Mouse (Mus musculus): Measurements from ENCODE around the gene Gtf2ird1. TPM values are rescaled to one million over a fixed set of nuclear protein-coding genes. Genes with fewer than 3 reads are reported as not detected.
"Not testable (repeated sequence)": the region's sequence is repeated elsewhere in the genome, so short reads cannot be mapped to it uniquely, and the experiment has no call there.

Gtf2ird1 gene
- polyA plus RNA-seq, 2 experiments, result 99.0 to 100 TPM

GRCm38 (mm10) chr5:134352527-134353001 lies 104.0 kb downstream of the Gtf2ird1 start:
- no peak overlapping the region for H3K4me3 ChIP-seq (replicated peaks; ENCODE audit: low read length)
- peak; percentile 34 for DNase-seq (ENCODE audit: low spot score)
- H3K27me3 ChIP-seq (ENCODE audit: control insufficient read depth, insufficient read depth, low read length), result no peaks in the 10 kb centered on the region
- 0 out of 2 replicates have a peak, but pooled peaks have one; percentile 33 for ATAC-seq (ENCODE audit: low FRiP score, low read depth)
- H3K4me2 ChIP-seq (replicated peaks; ENCODE audit: low read depth, low read length, severe bottlenecking), result no peak overlapping the region
- H3K9me3 ChIP-seq (ENCODE audit: control insufficient read depth, low read length), result no peaks in the 10 kb centered on the region
- H3K4me1 ChIP-seq (ENCODE audit: control insufficient read depth, insufficient read depth, low read length), result peaks cover 5% of the 10 kb centered on the region; the same call in 1 of the 2 replicates
- H3K27ac ChIP-seq (replicated peaks; ENCODE audit: low read depth, low read length), result no peak overlapping the region
- H3K9ac ChIP-seq (ENCODE audit: low read depth, low read length, severe bottlenecking), result no peak overlapping the region
- WGBS, result 65% methylated on average over 3 of the region's 3 CpGs
- H3K36me3 ChIP-seq (ENCODE audit: control insufficient read depth, insufficient read depth, low read length), result peaks cover 10% of the 10 kb centered on the region
- TF ChIP-seq POLR2A (IDR thresholded peaks at IDR 0.05; ENCODE audit: borderline replicate concordance, extremely low read depth, insufficient read depth, insufficient read length), result no peak

GRCm38 (mm10) chr5:134350660-134351059 lies 105.9 kb downstream of the Gtf2ird1 start:
- TF ChIP-seq POLR2A (IDR thresholded peaks at IDR 0.05; ENCODE audit: borderline replicate concordance, extremely low read depth, insufficient read depth, insufficient read length), result no peak
- Histone ChIP-seq H3K4me3 (replicated peaks; ENCODE audit: low read length) (no peak overlapping the region), H3K9ac (ENCODE audit: low read depth, low read length, severe bottlenecking) (no peak overlapping the region), H3K36me3 (ENCODE audit: control insufficient read depth, insufficient read depth, low read length) (no peaks in the 10 kb centered on the region), H3K9me3 (ENCODE audit: control insufficient read depth, low read length) (no peaks in the 10 kb centered on the region), H3K4me1 (ENCODE audit: control insufficient read depth, insufficient read depth, low read length) (peaks cover 5% of the 10 kb centered on the region; the same call in 1 of the 2 replicates), H3K27ac (replicated peaks; ENCODE audit: low read depth, low read length) (no peak overlapping the region), H3K27me3 (ENCODE audit: control insufficient read depth, insufficient read depth, low read length) (no peaks in the 10 kb centered on the region), H3K4me2 (replicated peaks; ENCODE audit: low read depth, low read length, severe bottlenecking) (peak overlapping the region; percentile 25)
- WGBS, result 17% methylated on average over 10 of the region's 10 CpGs
- ATAC-seq (ENCODE audit: low FRiP score, low read depth) (peak; percentile 69; the same call in 1 of the 2 replicates), DNase-seq (ENCODE audit: low spot score) (peak; percentile 77)

- Histone ChIP-seq H3K4me1 (ENCODE audit: control insufficient read depth, insufficient read depth, low read length) (peaks cover 5% of the 10 kb centered on the region; the same call in 1 of the 2 replicates), H3K9me3 (ENCODE audit: control insufficient read depth, low read length) (no peaks in the 10 kb centered on the region), H3K9ac (ENCODE audit: low read depth, low read length, severe bottlenecking) (no peak overlapping the region), H3K36me3 (ENCODE audit: control insufficient read depth, insufficient read depth, low read length) (no peaks in the 10 kb centered on the region), H3K4me3 (replicated peaks; ENCODE audit: low read length) (no peak overlapping the region), H3K4me2 (replicated peaks; ENCODE audit: low read depth, low read length, severe bottlenecking) (no peak overlapping the region), H3K27ac (replicated peaks; ENCODE audit: low read depth, low read length) (no peak overlapping the region), H3K27me3 (ENCODE audit: control insufficient read depth, insufficient read depth, low read length) (no peaks in the 10 kb centered on the region)
- no peak for TF ChIP-seq POLR2A (IDR thresholded peaks at IDR 0.05; ENCODE audit: borderline replicate concordance, extremely low read depth, insufficient read depth, insufficient read length)
- 72% methylated on average over 2 of the region's 2 CpGs for WGBS
- no peak for ATAC-seq (ENCODE audit: low FRiP score, low read depth)
- DNase-seq (ENCODE audit: low spot score), result no peak
Measured at GRCm38 (mm10) chr5:134347066-134347465, 109.5 kb downstream of the Gtf2ird1 start.

GRCm38 (mm10) chr5:134345449-134345848 lies 111.1 kb downstream of the Gtf2ird1 start:
- Histone ChIP-seq H3K4me2 (replicated peaks; ENCODE audit: low read depth, low read length, severe bottlenecking) (no peak overlapping the region), H3K4me3 (replicated peaks; ENCODE audit: low read length) (no peak overlapping the region), H3K4me1 (ENCODE audit: control insufficient read depth, insufficient read depth, low read length) (peaks cover 1% of the 10 kb centered on the region; the same call in 1 of the 2 replicates), H3K27ac (replicated peaks; ENCODE audit: low read depth, low read length) (no peak overlapping the region), H3K27me3 (ENCODE audit: control insufficient read depth, insufficient read depth, low read length) (no peaks in the 10 kb centered on the region), H3K9me3 (ENCODE audit: control insufficient read depth, low read length) (no peaks in the 10 kb centered on the region), H3K36me3 (ENCODE audit: control insufficient read depth, insufficient read depth, low read length) (no peaks in the 10 kb centered on the region), H3K9ac (ENCODE audit: low read depth, low read length, severe bottlenecking) (no peak overlapping the region)
- ATAC-seq (ENCODE audit: low FRiP score, low read depth), result no peak
- DNase-seq (ENCODE audit: low spot score), result no peak
- TF ChIP-seq POLR2A (IDR thresholded peaks at IDR 0.05; ENCODE audit: borderline replicate concordance, extremely low read depth, insufficient read depth, insufficient read length), result no peak
- 93% methylated on average over 9 of the region's 9 CpGs for WGBS

- Histone ChIP-seq H3K4me3 (replicated peaks; ENCODE audit: low read length) (no peak overlapping the region), H3K27me3 (ENCODE audit: control insufficient read depth, insufficient read depth, low read length) (no peaks in the 10 kb centered on the region), H3K9me3 (ENCODE audit: control insufficient read depth, low read length) (no peaks in the 10 kb centered on the region), H3K27ac (replicated peaks; ENCODE audit: low read depth, low read length) (no peak overlapping the region), H3K4me2 (replicated peaks; ENCODE audit: low read depth, low read length, severe bottlenecking) (no peak overlapping the region), H3K36me3 (ENCODE audit: control insufficient read depth, insufficient read depth, low read length) (no peaks in the 10 kb centered on the region), H3K4me1 (ENCODE audit: control insufficient read depth, insufficient read depth, low read length) (no peaks in the 10 kb centered on the region), H3K9ac (ENCODE audit: low read depth, low read length, severe bottlenecking) (no peak overlapping the region)
- 82% methylated on average over 8 of the region's 8 CpGs for WGBS
- DNase-seq (ENCODE audit: low spot score), result no peak
- TF ChIP-seq POLR2A (IDR thresholded peaks at IDR 0.05; ENCODE audit: borderline replicate concordance, extremely low read depth, insufficient read depth, insufficient read length), result no peak
- no peak for ATAC-seq (ENCODE audit: low FRiP score, low read depth)
Measured at GRCm38 (mm10) chr5:134344076-134344475, 112.4 kb downstream of the Gtf2ird1 start.

- not testable (repeated sequence) for H3K36me3 ChIP-seq (ENCODE audit: control insufficient read depth, insufficient read depth, low read length); ATAC-seq (ENCODE audit: low FRiP score, low read depth); H3K4me1 ChIP-seq (ENCODE audit: control insufficient read depth, insufficient read depth, low read length); H3K27ac ChIP-seq (replicated peaks; ENCODE audit: low read depth, low read length); H3K27me3 ChIP-seq (ENCODE audit: control insufficient read depth, insufficient read depth, low read length); DNase-seq (ENCODE audit: low spot score); H3K9me3 ChIP-seq (ENCODE audit: control insufficient read depth, low read length); H3K9ac ChIP-seq (ENCODE audit: low read depth, low read length, severe bottlenecking); H3K4me3 ChIP-seq (replicated peaks; ENCODE audit: low read length); H3K4me2 ChIP-seq (replicated peaks; ENCODE audit: low read depth, low read length, severe bottlenecking)
- WGBS, result 69% methylated on average over 4 of the region's 4 CpGs
Measured at GRCm38 (mm10) chr5:134343530-134343929, 113.0 kb downstream of the Gtf2ird1 start.

Measured in limb, embryonic 14.5 days (tissue).